Mouse (Mus musculus) erythroblast, embryonic 14.5 days (primary cell): ENCODE results near the gene Slco2a1.

Experiments
- GATA1 ChIP-seq: IDR thresholded peaks from 2 replicates; pipeline ENCODE4 v1.6.1; 2012; ENCODE audit warnings: low read length, inconsistent platforms, mixed read lengths
- TAL1 ChIP-seq: IDR thresholded peaks from 3 replicates; pipeline ENCODE4 v1.6.1; 2012; ENCODE audit warnings: low read length, inconsistent platforms, mixed read lengths

DNA sequence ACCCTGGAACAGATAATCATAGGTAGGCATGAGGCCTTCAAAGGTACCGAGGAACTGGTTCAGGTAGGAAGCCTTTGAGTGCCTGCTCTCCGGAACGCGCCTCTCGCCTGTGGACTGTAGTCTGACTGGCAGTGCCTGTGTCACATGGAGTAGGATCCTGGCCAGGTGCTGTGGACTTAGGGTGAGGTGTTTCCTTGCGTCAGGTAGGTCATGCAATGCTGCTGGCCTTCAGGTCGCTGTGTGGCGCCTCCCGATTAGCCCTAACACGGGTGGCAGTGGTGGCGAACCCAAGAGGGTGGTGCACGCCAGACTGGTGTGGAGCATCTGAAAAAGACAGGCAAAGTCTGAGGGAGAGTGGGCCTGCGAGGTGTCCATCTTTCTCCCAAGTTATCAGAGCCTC, 126.4 kb downstream of the Slco2a1 start:
- TF ChIP-seq GATA1 (no peak), TAL1 (no peak)
